Mouse (Mus musculus) hindbrain, embryonic 10.5 days (tissue): ENCODE measurements at regions not wholly inside any gene's neighbourhood (a gene's known extent, or its start where the extent isn't known, plus 50 kb on each side); places are given as distances from the start of the nearest gene placed in this dataset.

Experiments
- DNase-seq: peaks from one replicate; pipeline ENCODE4 v3.0.0-alpha.2; 2017; ENCODE audit warnings: low spot score
- H3K27ac ChIP-seq: fragments of 300-500 bp; sonication (generic); 2 replicates; pipeline ENCODE4 v1.5.1; 2016; ENCODE audit warnings: mild to moderate bottlenecking, moderate library complexity
- H3K27me3 ChIP-seq: fragments of 300-500 bp; sonication (generic); 2 replicates; pipeline ENCODE4 v1.6.1; 2016; ENCODE audit warnings: mild to moderate bottlenecking; ENCODE audit not compliant: poor library complexity, insufficient read depth, severe bottlenecking
- H3K36me3 ChIP-seq: fragments of 300-500 bp; sonication (generic); 2 replicates; pipeline ENCODE4 v1.6.1; 2016; ENCODE audit warnings: mild to moderate bottlenecking, moderate library complexity
- H3K4me1 ChIP-seq: fragments of 300-500 bp; sonication (generic); replicated peaks from 2 replicates; pipeline ENCODE4 v1.6.1; 2016; ENCODE audit warnings: mild to moderate bottlenecking
- H3K4me3 ChIP-seq: fragments of 300-500 bp; sonication (generic); 2 replicates; pipeline ENCODE4 v1.5.1; 2016; ENCODE audit warnings: mild to moderate bottlenecking, moderate library complexity
- H3K9me3 ChIP-seq: fragments of 300-500 bp; sonication (generic); 2 replicates; pipeline ENCODE4 v1.6.1; 2016; ENCODE audit warnings: mild to moderate bottlenecking, moderate library complexity
- WGBS: fragments of 180-500 bp; shearing (Covaris S2); methylation state at CpG from one replicate; pipeline ENCODE4 v1.1.7; 2016; 5-methylcytosine and 5-hydroxymethylcytosine counted together

GRCm38 (mm10) chr13:90584766-90585165, 320.4 kb downstream of the Atp6ap1l start:
- no peaks in the 10 kb centered on the region for H3K27me3 ChIP-seq
- no peaks in the 10 kb centered on the region for H3K4me1 ChIP-seq
- no peak overlapping the region for H3K4me3 ChIP-seq
- H3K27ac ChIP-seq = no peak overlapping the region
- H3K36me3 ChIP-seq = no peaks in the 10 kb centered on the region
- no peak for DNase-seq
- no peaks in the 10 kb centered on the region for H3K9me3 ChIP-seq
- WGBS = 88% methylated on average over 2 of the region's 2 CpGs

- H3K9me3 ChIP-seq = no peaks in the 10 kb centered on the region
- 93% methylated on average over 2 of the region's 2 CpGs for WGBS
- H3K36me3 ChIP-seq = no peaks in the 10 kb centered on the region
- H3K27me3 ChIP-seq = no peaks in the 10 kb centered on the region
- no peak overlapping the region for H3K4me3 ChIP-seq
- H3K4me1 ChIP-seq = no peaks in the 10 kb centered on the region
- H3K27ac ChIP-seq = no peak overlapping the region
- DNase-seq = no peak
Observed at GRCm38 (mm10) chr13:90575371-90575770, 329.8 kb downstream of the Atp6ap1l start.

- H3K4me3 ChIP-seq = no peak overlapping the region
- no peak for DNase-seq
- no peaks in the 10 kb centered on the region for H3K27me3 ChIP-seq
- no peak overlapping the region for H3K27ac ChIP-seq
- WGBS = 88% methylated on average over 2 of the region's 2 CpGs
- no peaks in the 10 kb centered on the region for H3K36me3 ChIP-seq
- no peaks in the 10 kb centered on the region for H3K4me1 ChIP-seq
- no peaks in the 10 kb centered on the region for H3K9me3 ChIP-seq
Observed at GRCm38 (mm10) chr13:90572580-90572979, 332.6 kb downstream of the Atp6ap1l start.

- WGBS = 85% methylated on average over 1 of the region's 1 CpGs
- no peak overlapping the region for H3K27ac ChIP-seq
Observed at GRCm38 (mm10) chr13:90563183-90563840, 341.8 kb downstream of the Atp6ap1l start.

GRCm38 (mm10) chr13:90560095-90560494, 345.1 kb downstream of the Atp6ap1l start:
- no peaks in the 10 kb centered on the region for H3K9me3 ChIP-seq
- no peaks in the 10 kb centered on the region for H3K4me1 ChIP-seq
- WGBS = 94% methylated on average over 1 of the region's 1 CpGs
- H3K27me3 ChIP-seq = no peaks in the 10 kb centered on the region
- no peak for DNase-seq
- no peak overlapping the region for H3K4me3 ChIP-seq
- no peaks in the 10 kb centered on the region for H3K36me3 ChIP-seq
- no peak overlapping the region for H3K27ac ChIP-seq

More at GRCm38 (mm10) chr13:90563183-90563840, 341.8 kb downstream of the Atp6ap1l start:
- H3K9me3 ChIP-seq = no peaks in the 10 kb centered on the region
- H3K4me1 ChIP-seq = no peaks in the 10 kb centered on the region
- no peak overlapping the region for H3K4me3 ChIP-seq
- no peaks in the 10 kb centered on the region for H3K27me3 ChIP-seq
- H3K36me3 ChIP-seq = no peaks in the 10 kb centered on the region
- no peak for DNase-seq

- H3K4me1 ChIP-seq = no peaks in the 10 kb centered on the region
- no peaks in the 10 kb centered on the region for H3K36me3 ChIP-seq
- H3K27ac ChIP-seq = no peak overlapping the region
- H3K9me3 ChIP-seq = no peaks in the 10 kb centered on the region
- WGBS = 95% methylated on average over 2 of the region's 2 CpGs
- H3K27me3 ChIP-seq = no peaks in the 10 kb centered on the region
- no peak for DNase-seq
- no peak overlapping the region for H3K4me3 ChIP-seq
Observed at GRCm38 (mm10) chr13:90559481-90559880, 345.7 kb downstream of the Atp6ap1l start.

GRCm38 (mm10) chr13:90551166-90551565, 354.0 kb downstream of the Atp6ap1l start:
- Histone ChIP-seq H3K9me3 (no peaks in the 10 kb centered on the region), H3K36me3 (no peaks in the 10 kb centered on the region), H3K4me3 (no peak overlapping the region), H3K27me3 (no peaks in the 10 kb centered on the region), H3K4me1 (no peaks in the 10 kb centered on the region), H3K27ac (no peak overlapping the region)
- DNase-seq = no peak
- 90% methylated on average over 2 of the region's 2 CpGs for WGBS

GRCm38 (mm10) chr13:90546288-90547035, 358.7 kb downstream of the Atp6ap1l start:
- Histone ChIP-seq H3K27me3 (no peaks in the 10 kb centered on the region), H3K9me3 (no peaks in the 10 kb centered on the region), H3K36me3 (no peaks in the 10 kb centered on the region), H3K4me3 (no peak overlapping the region), H3K4me1 (no peaks in the 10 kb centered on the region), H3K27ac (no peak overlapping the region)
- DNase-seq = no peak
- WGBS = 72% methylated on average over 1 of the region's 1 CpGs

GRCm38 (mm10) chr13:90545816-90546215, 359.3 kb downstream of the Atp6ap1l start:
- H3K36me3 ChIP-seq = no peaks in the 10 kb centered on the region
- H3K9me3 ChIP-seq = no peaks in the 10 kb centered on the region
- DNase-seq = no peak
- H3K27ac ChIP-seq = no peak overlapping the region
- no peaks in the 10 kb centered on the region for H3K27me3 ChIP-seq
- H3K4me1 ChIP-seq = no peaks in the 10 kb centered on the region
- no peak overlapping the region for H3K4me3 ChIP-seq

- 96% methylated on average over 1 of the region's 1 CpGs for WGBS
- Histone ChIP-seq H3K27ac (no peak overlapping the region), H3K4me3 (no peak overlapping the region), H3K4me1 (no peaks in the 10 kb centered on the region), H3K9me3 (no peaks in the 10 kb centered on the region), H3K27me3 (no peaks in the 10 kb centered on the region), H3K36me3 (no peaks in the 10 kb centered on the region)
- no peak for DNase-seq
Observed at GRCm38 (mm10) chr13:90537525-90537924, 367.6 kb downstream of the Atp6ap1l start.

- DNase-seq = no peak
- H3K27ac ChIP-seq = no peak overlapping the region
- no peaks in the 10 kb centered on the region for H3K36me3 ChIP-seq
- no peaks in the 10 kb centered on the region for H3K9me3 ChIP-seq
- no peaks in the 10 kb centered on the region for H3K27me3 ChIP-seq
- no peak overlapping the region for H3K4me3 ChIP-seq
- no peaks in the 10 kb centered on the region for H3K4me1 ChIP-seq
- 88% methylated on average over 3 of the region's 3 CpGs for WGBS
Observed at GRCm38 (mm10) chr13:90526998-90527397, 378.2 kb downstream of the Atp6ap1l start.

GRCm38 (mm10) chr13:90525801-90526200, 379.4 kb downstream of the Atp6ap1l start:
- Histone ChIP-seq H3K9me3 (no peaks in the 10 kb centered on the region), H3K4me1 (no peaks in the 10 kb centered on the region), H3K4me3 (no peak overlapping the region), H3K27me3 (no peaks in the 10 kb centered on the region), H3K36me3 (no peaks in the 10 kb centered on the region), H3K27ac (no peak overlapping the region)
- no peak for DNase-seq
- 70% methylated on average over 2 of the region's 2 CpGs for WGBS

- H3K4me3 ChIP-seq = no peak overlapping the region
- H3K9me3 ChIP-seq = no peaks in the 10 kb centered on the region
- no peaks in the 10 kb centered on the region for H3K27me3 ChIP-seq
- no peaks in the 10 kb centered on the region for H3K36me3 ChIP-seq
- H3K4me1 ChIP-seq = no peaks in the 10 kb centered on the region
- DNase-seq = no peak
- WGBS = 42% methylated on average over 4 of the region's 4 CpGs
- no peak overlapping the region for H3K27ac ChIP-seq
Observed at GRCm38 (mm10) chr13:90521758-90522245, 383.4 kb downstream of the Atp6ap1l start.
